Mouse (Mus musculus): ENCODE data around the gene Ier5l. TPM values are rescaled to one million over a fixed set of nuclear protein-coding genes. Genes with fewer than 3 reads are reported as not detected.

Gene Ier5l
- polyA plus RNA-seq, 1 experiment from 2014 or later = 2.9 TPM

GRCm38 (mm10) chr2:30463904-30464330 is 10.1 kb downstream of the Ier5l start:
- Histone ChIP-seq H3K27me3 (ENCODE audit: low read depth, poor library complexity, severe bottlenecking) (peaks cover 8% of the 10 kb centered on the region), H3K4me3 (peak overlapping the region; percentile 40), H3K9me3 (replicated peaks) (no peaks in the 10 kb centered on the region), H3K27ac (peak overlapping the region; percentile 75), H3K36me3 (peaks cover 4% of the 10 kb centered on the region), H3K4me1 (peaks cover 50% of the 10 kb centered on the region)
- 4% methylated on average over 9 of the region's 9 CpGs for WGBS
- DNase-seq (ENCODE audit: low spot score) = peak; percentile 59

- peak; percentile 53 for DNase-seq (ENCODE audit: low spot score)
- Histone ChIP-seq H3K4me3 (peak overlapping the region; percentile 40), H3K36me3 (peaks cover 6% of the 10 kb centered on the region), H3K9me3 (replicated peaks) (no peaks in the 10 kb centered on the region), H3K27ac (peak overlapping the region; percentile 75), H3K4me1 (peaks cover 44% of the 10 kb centered on the region), H3K27me3 (ENCODE audit: low read depth, poor library complexity, severe bottlenecking) (peaks cover 2% of the 10 kb centered on the region; the same call in 1 of the 2 replicates)
- 25% methylated on average over 5 of the region's 5 CpGs for WGBS
Observed at GRCm38 (mm10) chr2:30463341-30463761, 10.7 kb downstream of the Ier5l start.

- H3K9me3 ChIP-seq (replicated peaks) = no peaks in the 10 kb centered on the region
- DNase-seq (ENCODE audit: low spot score) = no peak
- H3K27me3 ChIP-seq (ENCODE audit: low read depth, poor library complexity, severe bottlenecking) = no peaks in the 10 kb centered on the region
- H3K27ac ChIP-seq = no peak overlapping the region
- H3K4me1 ChIP-seq = peaks cover 24% of the 10 kb centered on the region
- H3K4me3 ChIP-seq = no peak overlapping the region
- peaks cover 11% of the 10 kb centered on the region for H3K36me3 ChIP-seq
- WGBS = 89% methylated on average over 6 of the region's 6 CpGs
Observed at GRCm38 (mm10) chr2:30459241-30459640, 14.8 kb downstream of the Ier5l start.

GRCm38 (mm10) chr2:30458349-30458748 is 15.7 kb downstream of the Ier5l start:
- no peaks in the 10 kb centered on the region for H3K9me3 ChIP-seq (replicated peaks)
- DNase-seq (ENCODE audit: low spot score) = no peak
- WGBS = 92% methylated on average over 6 of the region's 6 CpGs
- peaks cover 15% of the 10 kb centered on the region for H3K4me1 ChIP-seq
- peaks cover 20% of the 10 kb centered on the region for H3K36me3 ChIP-seq
- H3K27me3 ChIP-seq (ENCODE audit: low read depth, poor library complexity, severe bottlenecking) = no peaks in the 10 kb centered on the region
- H3K27ac ChIP-seq = 0 out of 2 replicates have a peak overlapping the region, but pooled peaks have one; percentile 7
- H3K4me3 ChIP-seq = no peak overlapping the region

GRCm38 (mm10) chr2:30456104-30456980 is 17.7 kb downstream of the Ier5l start:
- Histone ChIP-seq H3K27me3 (ENCODE audit: low read depth, poor library complexity, severe bottlenecking) (no peaks in the 10 kb centered on the region), H3K9me3 (replicated peaks) (no peaks in the 10 kb centered on the region), H3K4me1 (peaks cover 11% of the 10 kb centered on the region; the same call in 1 of the 2 replicates), H3K4me3 (no peak overlapping the region), H3K36me3 (peaks cover 28% of the 10 kb centered on the region), H3K27ac (0 out of 2 replicates have a peak overlapping the region, but pooled peaks have one; percentile 19)
- DNase-seq (ENCODE audit: low spot score) = no peak
- 75% methylated on average over 13 of the region's 13 CpGs for WGBS

GRCm38 (mm10) chr2:30454587-30454986 is 19.4 kb downstream of the Ier5l start:
- 85% methylated on average over 5 of the region's 5 CpGs for WGBS
- Histone ChIP-seq H3K9me3 (replicated peaks) (peaks cover 8% of the 10 kb centered on the region), H3K4me1 (peaks cover 11% of the 10 kb centered on the region; the same call in 1 of the 2 replicates), H3K36me3 (peaks cover 40% of the 10 kb centered on the region), H3K4me3 (no peak overlapping the region), H3K27ac (no peak overlapping the region), H3K27me3 (ENCODE audit: low read depth, poor library complexity, severe bottlenecking) (no peaks in the 10 kb centered on the region)
- no peak for DNase-seq (ENCODE audit: low spot score)

- peaks cover 11% of the 10 kb centered on the region for H3K4me1 ChIP-seq
- no peaks in the 10 kb centered on the region for H3K27me3 ChIP-seq (ENCODE audit: low read depth, poor library complexity, severe bottlenecking)
- H3K27ac ChIP-seq = 0 out of 2 replicates have a peak overlapping the region, but pooled peaks have one; percentile 16
- H3K9me3 ChIP-seq (replicated peaks) = peaks cover 8% of the 10 kb centered on the region
- no peak for DNase-seq (ENCODE audit: low spot score)
- WGBS = 92% methylated on average over 3 of the region's 3 CpGs
- no peak overlapping the region for H3K4me3 ChIP-seq
- peaks cover 43% of the 10 kb centered on the region for H3K36me3 ChIP-seq
Observed at GRCm38 (mm10) chr2:30453570-30453969, 20.4 kb downstream of the Ier5l start.

- Histone ChIP-seq H3K4me1 (peaks cover 23% of the 10 kb centered on the region), H3K27ac (no peak overlapping the region), H3K4me3 (no peak overlapping the region), H3K27me3 (ENCODE audit: low read depth, poor library complexity, severe bottlenecking) (no peaks in the 10 kb centered on the region), H3K9me3 (replicated peaks) (peaks cover 8% of the 10 kb centered on the region), H3K36me3 (peaks cover 64% of the 10 kb centered on the region)
- 85% methylated on average over 3 of the region's 3 CpGs for WGBS
- DNase-seq (ENCODE audit: low spot score) = no peak
Observed at GRCm38 (mm10) chr2:30451525-30451924, 22.5 kb downstream of the Ier5l start.

- Histone ChIP-seq H3K9me3 (replicated peaks) (peaks cover 8% of the 10 kb centered on the region), H3K4me3 (no peak overlapping the region), H3K27me3 (ENCODE audit: low read depth, poor library complexity, severe bottlenecking) (no peaks in the 10 kb centered on the region), H3K36me3 (peaks cover 74% of the 10 kb centered on the region), H3K27ac (no peak overlapping the region), H3K4me1 (peaks cover 26% of the 10 kb centered on the region)
- WGBS = 46% methylated on average over 1 of the region's 1 CpGs
- DNase-seq (ENCODE audit: low spot score) = no peak
Observed at GRCm38 (mm10) chr2:30450530-30450929, 23.5 kb downstream of the Ier5l start.

GRCm38 (mm10) chr2:30448371-30448770 is 25.6 kb downstream of the Ier5l start:
- H3K36me3 ChIP-seq = peaks cover 80% of the 10 kb centered on the region
- peaks cover 8% of the 10 kb centered on the region for H3K9me3 ChIP-seq (replicated peaks)
- 86% methylated on average over 7 of the region's 7 CpGs for WGBS
- no peak overlapping the region for H3K4me3 ChIP-seq
- H3K4me1 ChIP-seq = peaks cover 48% of the 10 kb centered on the region
- DNase-seq (ENCODE audit: low spot score) = no peak
- H3K27me3 ChIP-seq (ENCODE audit: low read depth, poor library complexity, severe bottlenecking) = no peaks in the 10 kb centered on the region
- H3K27ac ChIP-seq = no peak overlapping the region

GRCm38 (mm10) chr2:30446891-30447826 is 26.9 kb downstream of the Ier5l start:
- no peaks in the 10 kb centered on the region for H3K27me3 ChIP-seq (ENCODE audit: low read depth, poor library complexity, severe bottlenecking)
- no peak overlapping the region for H3K4me3 ChIP-seq
- H3K4me1 ChIP-seq = peaks cover 57% of the 10 kb centered on the region
- no peak for DNase-seq (ENCODE audit: low spot score)
- peak overlapping the region; percentile 98 for H3K27ac ChIP-seq
- H3K36me3 ChIP-seq = peaks cover 79% of the 10 kb centered on the region
- WGBS = 88% methylated on average over 10 of the region's 10 CpGs
- peaks cover 8% of the 10 kb centered on the region for H3K9me3 ChIP-seq (replicated peaks)

GRCm38 (mm10) chr2:30445312-30445711 is 28.7 kb downstream of the Ier5l start:
- H3K27ac ChIP-seq = peak overlapping the region; percentile 98
- peak overlapping the region; percentile 22; the same call in 1 of the 2 replicates for H3K4me3 ChIP-seq
- 22% methylated on average over 2 of the region's 2 CpGs for WGBS
- no peaks in the 10 kb centered on the region for H3K27me3 ChIP-seq (ENCODE audit: low read depth, poor library complexity, severe bottlenecking)
- H3K36me3 ChIP-seq = peaks cover 79% of the 10 kb centered on the region
- DNase-seq (ENCODE audit: low spot score) = peak; percentile 68
- peaks cover 75% of the 10 kb centered on the region for H3K4me1 ChIP-seq
- H3K9me3 ChIP-seq (replicated peaks) = peaks cover 6% of the 10 kb centered on the region

Data from limb, embryonic 10.5 days (tissue).